Mouse (Mus musculus) neural tube, embryonic 10.5 days (tissue): ENCODE data around the gene Pnpla2.

Experiments
- DNase-seq: peaks from one replicate; pipeline ENCODE4 v3.0.0-alpha.2; 2017; ENCODE audit warnings: low spot score; ENCODE audit errors: extremely low spot score

Gene Pnpla2

GRCm38 (mm10) chr7:141467230-141468030, 12.4 kb downstream of the Pnpla2 start, which contains the start of gene Cd151:
Gene Cd151 (plus strand): TSS chr7:141467392.
- DNase-seq, result peak; percentile 91

- no peak for DNase-seq
Measured at GRCm38 (mm10) chr7:141468164-141468521, 13.1 kb downstream of the Pnpla2 start.

DNA sequence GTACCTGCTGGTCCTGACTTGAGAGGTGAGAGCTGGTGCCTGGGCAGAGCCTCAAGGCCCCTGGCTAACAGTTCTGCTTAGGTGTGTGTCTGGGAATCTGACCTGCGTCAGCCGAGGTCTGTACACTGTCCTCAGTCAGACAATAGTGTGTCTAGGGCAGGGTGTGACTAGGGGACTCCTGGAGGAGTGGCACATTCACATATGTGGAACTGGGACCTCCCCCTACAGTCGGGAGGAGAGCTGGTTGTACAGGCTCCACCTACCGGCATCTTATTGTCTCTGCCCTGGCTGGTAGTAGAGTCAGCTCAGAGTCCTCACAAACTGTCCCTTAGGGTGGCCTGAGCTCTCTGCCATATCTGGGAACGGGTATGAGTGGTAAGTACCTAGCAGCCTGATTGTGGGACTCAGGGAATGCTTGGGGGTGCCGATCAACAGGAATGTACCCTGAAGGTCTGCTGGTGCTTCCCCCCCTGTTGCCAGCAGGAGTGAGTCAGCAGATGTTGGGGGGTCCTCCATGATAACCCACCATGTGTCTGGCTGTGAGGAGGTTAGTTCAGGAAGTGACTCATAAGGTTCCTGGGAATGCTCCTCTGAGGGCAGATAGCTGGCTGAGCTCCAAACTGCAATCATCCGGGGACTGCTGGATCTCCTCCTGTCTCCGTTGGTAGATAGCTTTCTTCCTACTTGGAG, 13.7 kb downstream of the Pnpla2 start:
- DNase-seq, result peak; percentile 55

GRCm38 (mm10) chr7:141469352-141469751, 14.4 kb downstream of the Pnpla2 start:
- DNase-seq, result no peak

DNA sequence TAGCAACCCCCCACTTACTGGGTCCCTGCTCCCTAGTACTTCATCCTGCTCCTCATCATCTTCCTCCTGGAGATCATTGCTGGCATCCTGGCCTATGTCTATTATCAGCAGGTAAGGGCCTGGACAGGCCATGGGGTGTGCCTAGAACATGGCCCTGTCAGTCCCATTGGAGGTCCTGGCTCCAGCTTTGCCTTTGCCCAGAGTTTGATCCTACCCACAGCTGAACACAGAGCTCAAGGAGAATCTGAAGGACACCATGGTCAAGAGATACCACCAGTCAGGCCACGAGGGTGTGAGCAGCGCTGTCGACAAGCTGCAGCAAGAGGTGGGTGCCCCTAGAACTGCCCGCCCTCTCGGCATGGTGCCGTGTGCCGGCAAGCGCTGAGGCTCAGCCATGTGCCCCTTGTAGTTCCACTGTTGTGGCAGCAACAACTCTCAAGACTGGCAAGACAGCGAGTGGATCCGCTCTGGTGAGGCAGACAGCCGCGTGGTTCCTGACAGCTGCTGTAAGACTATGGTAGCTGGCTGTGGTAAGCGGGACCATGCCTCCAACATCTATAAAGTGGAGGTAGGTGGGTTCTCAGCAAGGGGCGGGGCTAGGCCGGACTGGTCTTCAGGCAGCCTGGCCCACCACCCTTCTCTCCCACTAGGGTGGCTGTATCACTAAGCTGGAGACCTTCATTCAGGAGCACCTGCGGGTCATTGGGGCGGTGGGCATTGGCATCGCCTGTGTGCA, 15.1 kb downstream of the Pnpla2 start:
- DNase-seq, result no peak

GRCm38 (mm10) chr7:141470637-141470944, 15.6 kb downstream of the Pnpla2 start:
- DNase-seq, result no peak

DNA sequence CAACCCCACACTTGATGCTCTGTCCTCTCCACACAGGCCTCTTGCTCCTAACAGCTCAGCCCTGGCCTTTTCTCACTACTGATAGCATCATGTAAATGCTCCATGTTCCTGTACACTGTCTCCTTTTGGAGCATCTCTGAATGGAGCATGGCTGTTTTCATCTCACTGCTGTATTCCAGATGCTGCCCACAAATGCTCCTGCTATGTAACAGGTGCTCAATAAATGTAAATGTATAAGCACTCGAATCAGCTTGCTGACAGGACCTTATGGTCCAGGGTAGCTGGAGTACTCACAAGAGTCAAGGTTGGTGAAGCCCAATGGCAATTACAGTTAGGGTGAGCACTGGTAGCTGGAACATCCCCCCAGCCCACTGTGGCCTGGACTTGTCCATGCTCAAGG, 16.2 kb downstream of the Pnpla2 start:
- DNase-seq, result no peak

DNA sequence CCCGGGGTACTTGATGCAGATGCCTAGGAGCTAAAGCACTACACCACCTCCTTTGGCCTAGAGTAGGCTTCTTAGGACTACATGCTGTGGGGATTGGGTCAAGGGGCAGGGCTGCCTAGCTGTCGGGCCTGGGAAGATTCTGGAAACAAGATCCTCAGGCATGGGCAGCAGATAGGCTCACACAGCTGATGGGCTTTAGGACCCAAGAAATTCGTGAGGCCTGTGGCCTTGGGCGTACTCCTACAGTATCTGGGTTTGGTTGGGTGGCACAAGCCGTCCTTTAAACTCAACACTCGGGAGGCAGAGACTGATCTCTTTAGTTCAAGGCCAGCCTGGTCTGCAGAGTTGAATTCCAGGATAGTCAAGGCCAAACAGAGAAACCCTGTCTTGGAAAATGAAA, 17.2 kb downstream of the Pnpla2 start:
- DNase-seq, result no peak

DNA sequence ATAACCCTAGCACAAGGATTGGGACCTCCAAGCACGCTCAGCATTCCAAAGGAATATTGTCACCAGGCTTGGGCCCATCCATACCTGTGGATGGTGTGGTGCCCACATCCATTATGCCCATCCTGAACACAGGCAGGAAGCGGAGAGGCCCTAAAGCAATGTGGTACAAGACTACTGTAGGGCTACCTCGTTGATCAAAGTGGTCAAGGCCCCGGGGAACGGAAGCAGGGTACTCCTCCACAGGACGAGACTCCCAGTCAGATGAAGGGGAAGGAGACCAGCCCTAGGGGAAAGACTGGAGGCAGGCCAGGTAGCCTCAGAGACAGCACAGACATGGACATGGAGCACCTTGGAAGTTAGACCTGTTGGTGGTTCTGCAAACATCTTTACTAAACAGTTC, 17.8 kb downstream of the Pnpla2 start:
- DNase-seq, result no peak

DNA sequence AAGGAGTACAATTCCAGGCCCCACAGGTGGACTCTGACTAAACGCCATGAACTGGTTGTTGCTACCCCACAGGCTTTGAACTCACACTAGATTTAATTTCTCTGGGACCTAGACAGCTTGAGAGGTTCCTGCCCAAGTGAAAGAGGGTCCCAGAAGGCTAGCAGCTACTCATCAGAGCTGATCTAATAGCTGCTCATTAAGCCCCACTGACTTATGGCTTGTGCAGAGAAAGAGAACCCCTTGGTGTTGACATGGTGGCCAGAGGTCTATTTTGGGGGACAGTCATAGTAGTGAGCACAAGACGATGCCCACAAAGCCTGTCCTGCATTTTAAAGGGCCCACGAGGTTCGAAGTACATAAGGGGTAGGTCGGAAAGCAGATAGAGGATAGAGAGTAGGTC, 19.2 kb downstream of the Pnpla2 start:
- DNase-seq, result no peak

DNA sequence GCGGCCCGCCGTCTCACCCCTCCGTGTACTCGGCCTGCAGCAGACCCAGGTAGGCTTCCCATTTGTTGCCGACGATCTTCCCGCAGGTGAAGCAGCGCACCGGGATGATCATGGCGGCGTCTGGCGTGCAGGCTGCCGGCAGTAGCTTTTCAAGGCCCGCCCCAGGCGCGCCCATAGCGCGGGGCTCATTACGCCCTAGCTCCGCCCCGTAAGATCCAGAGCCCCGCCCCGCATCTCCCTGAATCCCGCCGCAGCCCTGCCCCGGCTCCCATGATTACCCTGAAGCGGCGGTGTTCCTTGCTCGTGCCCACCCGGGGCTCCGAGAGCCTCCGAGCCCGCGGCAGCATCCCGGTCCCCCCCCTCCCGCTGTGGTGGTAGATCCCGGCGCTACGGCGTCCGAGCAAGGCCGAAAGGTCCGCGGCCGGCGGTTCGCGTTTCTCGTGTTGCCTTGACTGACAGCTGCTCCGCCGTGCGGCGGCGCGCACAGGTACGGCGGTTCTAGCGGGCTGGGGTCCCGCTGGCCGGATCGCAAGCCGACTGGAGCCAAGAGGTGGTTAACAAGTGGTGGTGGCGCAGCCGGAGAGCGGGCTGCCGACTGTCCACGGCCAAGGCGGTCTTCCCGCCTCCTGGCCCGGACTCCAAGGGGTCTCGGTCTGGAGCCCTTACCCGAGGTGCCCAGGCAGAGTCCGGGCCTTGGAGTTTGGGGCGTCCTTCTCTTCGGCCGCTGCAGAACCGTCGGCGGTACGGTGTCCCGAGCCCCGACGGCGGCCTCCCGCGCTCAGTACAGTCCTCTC, 20.2 kb downstream of the Pnpla2 start, which contains the start of the genes Polr2l and Tspan4:
TSS of gene Polr2l (minus strand) at position 122 of the 794 bp plus-strand sequence.
TSS of gene Tspan4 (plus strand) at position 230 of the 794 bp plus-strand sequence.
- DNase-seq, result peak; percentile 94

DNA sequence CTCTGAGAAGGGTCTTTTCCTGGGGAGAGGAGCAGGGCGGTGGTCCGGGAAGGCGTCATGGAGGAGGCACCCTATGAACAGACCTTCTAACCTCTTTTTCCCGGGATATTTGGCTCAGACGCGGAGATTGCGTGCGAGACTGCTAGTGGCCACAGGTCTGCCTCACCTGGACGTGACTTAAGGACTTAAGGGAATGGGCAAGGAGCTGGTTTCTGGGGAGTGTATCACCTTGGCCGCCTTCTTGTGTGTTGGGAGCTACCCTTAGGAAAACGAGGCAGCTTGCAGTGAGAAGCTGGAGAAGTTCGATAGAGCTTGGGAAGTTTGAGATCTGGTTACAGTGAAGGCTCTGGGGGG, 20.8 kb downstream of the Pnpla2 start:
- no peak for DNase-seq

- DNase-seq, result peak; percentile 63
Measured at GRCm38 (mm10) chr7:141476226-141476980, 21.4 kb downstream of the Pnpla2 start.

DNA sequence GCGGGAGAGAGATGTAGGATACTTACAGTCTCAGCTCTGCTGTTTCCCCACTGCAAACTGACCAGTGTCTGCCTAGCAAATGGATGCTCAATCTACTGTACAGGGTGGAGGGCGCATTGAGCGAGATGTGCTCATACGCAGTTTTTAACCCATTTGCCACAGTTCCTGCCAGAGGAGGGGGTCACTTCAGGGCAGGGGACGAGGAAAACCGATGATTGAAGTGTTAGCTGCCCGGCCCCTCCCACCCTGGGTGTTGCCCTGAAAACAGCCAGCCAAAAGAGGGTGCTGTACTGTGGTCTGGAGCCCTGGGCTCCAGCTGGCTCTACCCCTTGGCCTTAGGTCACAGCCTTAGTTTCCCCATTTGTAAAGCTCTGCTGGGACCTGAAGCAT, 22.0 kb downstream of the Pnpla2 start:
- DNase-seq, result no peak

GRCm38 (mm10) chr7:141477578-141478269, 22.7 kb downstream of the Pnpla2 start:
- DNase-seq, result no peak

DNA sequence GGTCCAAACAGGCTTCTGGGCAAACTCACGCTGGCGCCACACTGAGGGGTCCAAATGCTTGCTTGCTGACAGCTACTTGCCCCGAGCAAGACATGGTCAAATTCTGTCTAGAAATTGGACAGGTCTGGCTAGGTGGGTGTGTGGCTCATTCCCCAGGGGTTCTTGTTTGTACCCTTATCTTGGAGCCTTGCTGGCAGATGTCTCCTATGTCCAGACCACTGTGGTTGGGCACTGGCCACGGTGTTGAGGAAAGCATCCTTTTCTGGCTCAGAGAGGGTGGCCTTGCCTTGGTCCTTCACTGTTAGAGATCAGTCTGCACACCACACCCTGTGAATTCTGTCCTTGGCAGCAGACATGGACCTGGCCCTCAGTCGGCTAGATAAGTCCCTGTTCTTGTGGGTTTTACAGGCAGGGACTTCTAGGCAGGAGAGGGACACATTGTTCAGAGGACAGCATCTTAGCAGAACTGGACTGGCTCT, 23.3 kb downstream of the Pnpla2 start:
- DNase-seq, result no peak

GRCm38 (mm10) chr7:141480842-141481497, 26.0 kb downstream of the Pnpla2 start:
- peak; percentile 57 for DNase-seq

DNA sequence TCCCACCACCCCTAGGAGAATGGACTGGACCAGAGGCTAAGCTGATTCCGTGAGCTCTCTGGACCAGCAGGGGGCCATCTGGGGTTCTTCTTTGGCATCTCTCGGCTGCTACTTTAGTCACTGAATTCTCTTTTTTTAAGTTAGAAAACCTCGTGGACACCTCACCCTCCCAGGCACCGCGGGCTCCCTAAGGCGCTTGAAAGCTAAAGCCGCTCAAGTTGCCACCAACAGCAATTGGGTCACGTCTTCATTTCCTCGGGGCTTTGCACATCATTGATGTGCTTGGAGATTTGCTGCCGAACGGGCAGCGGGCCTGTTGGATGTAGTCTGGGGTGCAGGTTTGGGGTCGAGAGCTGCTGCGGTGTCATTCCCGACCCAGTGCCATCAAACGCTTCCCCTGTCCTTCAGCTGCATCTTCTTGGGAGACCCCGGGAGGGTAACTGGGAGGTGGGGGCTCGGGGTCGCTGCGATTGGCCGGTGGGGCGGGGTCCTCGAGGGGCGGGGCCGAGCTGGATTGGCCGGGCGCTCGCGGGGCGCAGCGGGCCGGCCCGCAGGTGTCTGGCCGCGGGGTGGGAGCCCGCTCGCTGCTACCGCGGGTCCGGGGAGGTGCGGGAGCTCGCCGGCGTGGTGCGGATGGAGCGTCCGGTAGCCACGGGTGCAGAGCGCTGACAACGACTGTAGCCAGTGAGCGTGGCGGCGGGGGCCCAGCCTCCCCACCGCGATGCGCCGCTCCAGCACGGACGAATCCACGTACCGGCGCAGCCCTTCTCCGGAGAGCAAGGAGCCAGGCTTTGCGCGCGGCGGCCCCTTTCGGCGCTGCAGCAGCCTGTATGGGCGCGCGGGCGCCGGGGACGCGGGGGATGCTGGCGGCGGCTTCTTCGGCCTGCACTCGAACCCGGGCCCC, 26.8 kb downstream of the Pnpla2 start:
- peak; percentile 75 for DNase-seq
